Mouse (Mus musculus) MEL (cell line): ENCODE measurements at regions not wholly inside any gene's neighbourhood (a gene's known extent, or its start where the extent isn't known, plus 50 kb on each side); places are given as distances from the start of the nearest gene placed in this dataset.

Experiments
- CTCF ChIP-seq, 3 experiments: IDR thresholded peaks in 2 of 3; conservative IDR thresholded peaks in 1 of 3; 2 replicates each; pipeline ENCODE4 v1.5.1; 2011 to 2012; ENCODE audit warnings: low read length in 3 of 3, low read depth in 2 of 3, mild to moderate bottlenecking in 2 of 3, improper control_type of control experiment in 1 of 3, inconsistent platforms in 1 of 3, mixed read lengths in 1 of 3, moderate library complexity in 1 of 3; ENCODE audit not compliant: control insufficient read depth in 1 of 3, insufficient read depth in 1 of 3, poor library complexity in 1 of 3, severe bottlenecking in 1 of 3
- MAX ChIP-seq: IDR thresholded peaks from 2 replicates; pipeline ENCODE4 v1.6.1; 2011; ENCODE audit warnings: low read length, improper control_type of control experiment
- SMC3 ChIP-seq: IDR thresholded peaks from 2 replicates; pipeline ENCODE4 v1.6.1; 2011; ENCODE audit warnings: low read depth, low read length, improper control_type of control experiment

- TF ChIP-seq MAX = no peak
- no peak for TF ChIP-seq SMC3
- TF ChIP-seq CTCF (IDR thresholded peaks at IDR 0.05 in 2 of 3, conservative IDR thresholded peaks at IDR 0.05 in 1 of 3; ENCODE audit: control insufficient read depth in 1 of 3, insufficient read depth in 1 of 3, low read depth in 2 of 3, low read length in 3 of 3, poor library complexity in 1 of 3, severe bottlenecking in 1 of 3) = no peak
Observed at GRCm38 (mm10) chr3:130805345-130805744, 75.1 kb upstream of the Rpl34 start.
